Mouse (Mus musculus) bone marrow macrophage, adult 2 months (primary cell): Measurements from ENCODE around the gene Rhbg.
A peak's percentile ranks its signal among the peaks of the same experiment; 100 is the strongest.

Experiments
- CTCF ChIP-seq: IDR thresholded peaks from 2 replicates; pipeline ENCODE4 v1.5.1; 2012; ENCODE audit warnings: low read depth, mild to moderate bottlenecking, low read length, moderate library complexity
- POLR2A ChIP-seq: IDR thresholded peaks from 2 replicates; pipeline ENCODE4 v1.6.1; 2012; ENCODE audit warnings: mild to moderate bottlenecking, low read depth, low read length, borderline replicate concordance

- TF ChIP-seq CTCF (peak; percentile 83), POLR2A (no peak)
Observed at GRCm38 (mm10) chr3:88242531-88242930, 12.0 kb downstream of the Rhbg start.
